Mouse (Mus musculus) forebrain, embryonic 15.5 days (tissue): ENCODE measurements around the gene Gm15056. TPM values are rescaled to one million over a fixed set of nuclear protein-coding genes. Genes with fewer than 3 reads are reported as not detected.

Experiments used
- ATAC-seq: fragments of 200-750 bp; cut with Nextera tagmentation; replicated peaks from 2 replicates; pipeline ENCODE4 v1.8.0; 2017; ENCODE audit warnings: mild to moderate bottlenecking, moderate TSS enrichment, moderate library complexity
- H3K27ac ChIP-seq: fragments of 300-500 bp; sonication (generic); replicated peaks from 2 replicates; pipeline ENCODE4 v1.5.1; 2015; ENCODE audit warnings: mild to moderate bottlenecking, inconsistent platforms
- H3K27me3 ChIP-seq: fragments of 300-500 bp; sonication (generic); 2 replicates; pipeline ENCODE4 v1.6.1; 2015; ENCODE audit warnings: inconsistent platforms
- H3K36me3 ChIP-seq: fragments of 300-500 bp; sonication (generic); 2 replicates; pipeline ENCODE4 v1.6.1; 2015; ENCODE audit warnings: mild to moderate bottlenecking, inconsistent platforms
- H3K4me1 ChIP-seq: fragments of 300-500 bp; sonication (generic); 2 replicates; pipeline ENCODE4 v1.6.1; 2015; ENCODE audit warnings: inconsistent platforms
- H3K4me2 ChIP-seq: fragments of 300-500 bp; sonication (generic); replicated peaks from 2 replicates; pipeline ENCODE4 v1.6.1; 2015; ENCODE audit warnings: mild to moderate bottlenecking, inconsistent platforms
- H3K4me3 ChIP-seq: fragments of 300-500 bp; sonication (generic); 2 replicates; pipeline ENCODE4 v1.5.1; 2015; ENCODE audit warnings: mild to moderate bottlenecking, inconsistent platforms
- H3K9ac ChIP-seq: fragments of 300-500 bp; sonication (generic); replicated peaks from 2 replicates; pipeline ENCODE4 v1.6.1; 2015; ENCODE audit warnings: mild to moderate bottlenecking, inconsistent platforms
- H3K9me3 ChIP-seq: fragments of 300-500 bp; sonication (generic); 2 replicates; pipeline ENCODE4 v1.6.1; 2016; ENCODE audit warnings: inconsistent platforms
- WGBS: fragments of 180-500 bp; shearing (Covaris S2); methylation state at CpG from one replicate; pipeline ENCODE4 v1.1.7; 2015; ENCODE audit warnings: mixed read lengths; 5-methylcytosine and 5-hydroxymethylcytosine counted together
- polyA plus RNA-seq: library from polyadenylated mRNA; unstranded; fragments of >200 nt; fragmentation: Nextera tagmentation; extraction: Ambion mirVana; gene quantifications from 2 replicates; pipeline ENCODE4 v1.2.1, GENCODE M21; 2015

Gm15056 gene
- polyA plus RNA-seq = not detected in 2 replicates

GRCm38 (mm10) chr8:20902527-20902926 lies at the start of gene Gm15056:
Gene Gm15056, minus strand, starts transcription at chr8:20902627.
- H3K4me1 ChIP-seq = no peaks in the 10 kb centered on the region
- no peak within 1 kb of the TSS for H3K27ac ChIP-seq
- H3K27me3 ChIP-seq = no peaks in the 10 kb centered on the region
- H3K4me3 ChIP-seq = no peak within 1 kb of the TSS
- ATAC-seq = no peak
- H3K9ac ChIP-seq = no peak within 1 kb of the TSS
- no peak within 1 kb of the TSS for H3K4me2 ChIP-seq
- peaks cover 9% of the 10 kb centered on the region; the same call in 1 of the 2 replicates for H3K9me3 ChIP-seq
- no peaks in the 10 kb centered on the region for H3K36me3 ChIP-seq
- WGBS = 51% methylated on average over 2 of the region's 2 CpGs

GRCm38 (mm10) chr8:20944610-20945009 lies 42.2 kb upstream of the Gm15056 start, which contains the start of gene AY761185:
Gene AY761185, minus strand, starts transcription at chr8:20944710.
- H3K4me2 ChIP-seq = no peak within 1 kb of the TSS
- peaks cover 9% of the 10 kb centered on the region for H3K9me3 ChIP-seq
- H3K9ac ChIP-seq = no peak within 1 kb of the TSS
- H3K4me1 ChIP-seq = no peaks in the 10 kb centered on the region
- H3K4me3 ChIP-seq = no peak within 1 kb of the TSS
- no peak for ATAC-seq
- no peaks in the 10 kb centered on the region for H3K27me3 ChIP-seq
- H3K27ac ChIP-seq = no peak within 1 kb of the TSS
- WGBS = 78% methylated on average over 3 of the region's 3 CpGs
- H3K36me3 ChIP-seq = no peaks in the 10 kb centered on the region

- no peak within 1 kb of the TSS for H3K27ac ChIP-seq
- H3K9ac ChIP-seq = no peak within 1 kb of the TSS
- H3K27me3 ChIP-seq = no peaks in the 10 kb centered on the region
- WGBS = 79% methylated on average over 3 of the region's 3 CpGs
- H3K4me3 ChIP-seq = no peak within 1 kb of the TSS
- H3K9me3 ChIP-seq = 0 out of 2 replicates have a peak, but pooled peaks cover 6% of the 10 kb centered on the region
- ATAC-seq = no peak
- no peak within 1 kb of the TSS for H3K4me2 ChIP-seq
- no peaks in the 10 kb centered on the region for H3K4me1 ChIP-seq
- H3K36me3 ChIP-seq = no peaks in the 10 kb centered on the region
Measured at GRCm38 (mm10) chr8:20921971-20922370, 19.5 kb upstream of the Gm15056 start, which contains the start of gene Gm6040. Gene Gm6040, minus strand, starts transcription at chr8:20922071.

GRCm38 (mm10) chr8:20912288-20912687 lies 9.9 kb upstream of the Gm15056 start:
- no peak overlapping the region for H3K27ac ChIP-seq
- H3K27me3 ChIP-seq = no peaks in the 10 kb centered on the region
- 86% methylated on average over 1 of the region's 1 CpGs for WGBS
- H3K4me1 ChIP-seq = no peaks in the 10 kb centered on the region
- peaks cover 6% of the 10 kb centered on the region; the same call in 1 of the 2 replicates for H3K9me3 ChIP-seq
- no peaks in the 10 kb centered on the region for H3K36me3 ChIP-seq
- no peak for ATAC-seq
- no peak overlapping the region for H3K4me3 ChIP-seq
- H3K4me2 ChIP-seq = no peak overlapping the region
- no peak overlapping the region for H3K9ac ChIP-seq

GRCm38 (mm10) chr8:20908256-20908655 lies 5.8 kb upstream of the Gm15056 start:
- Histone ChIP-seq H3K4me2 (no peak overlapping the region), H3K27ac (no peak overlapping the region), H3K4me1 (no peaks in the 10 kb centered on the region), H3K9me3 (peaks cover 9% of the 10 kb centered on the region; the same call in 1 of the 2 replicates), H3K9ac (no peak overlapping the region), H3K27me3 (no peaks in the 10 kb centered on the region), H3K4me3 (no peak overlapping the region), H3K36me3 (no peaks in the 10 kb centered on the region)
- no peak for ATAC-seq
- WGBS = 62% methylated on average over 2 of the region's 2 CpGs

GRCm38 (mm10) chr8:20907119-20907518 lies 4.7 kb upstream of the Gm15056 start:
- 91% methylated on average over 2 of the region's 2 CpGs for WGBS
- peaks cover 9% of the 10 kb centered on the region; the same call in 1 of the 2 replicates for H3K9me3 ChIP-seq
- H3K4me2 ChIP-seq = no peak overlapping the region
- H3K27me3 ChIP-seq = no peaks in the 10 kb centered on the region
- H3K4me3 ChIP-seq = no peak overlapping the region
- H3K27ac ChIP-seq = no peak overlapping the region
- H3K4me1 ChIP-seq = no peaks in the 10 kb centered on the region
- H3K9ac ChIP-seq = no peak overlapping the region
- no peak for ATAC-seq
- H3K36me3 ChIP-seq = no peaks in the 10 kb centered on the region

- Histone ChIP-seq H3K27ac (no peak within 1 kb of the TSS), H3K4me1 (no peaks in the 10 kb centered on the region), H3K27me3 (no peaks in the 10 kb centered on the region), H3K4me2 (no peak within 1 kb of the TSS), H3K4me3 (no peak within 1 kb of the TSS), H3K9ac (no peak within 1 kb of the TSS), H3K36me3 (no peaks in the 10 kb centered on the region), H3K9me3 (peaks cover 15% of the 10 kb centered on the region)
- ATAC-seq = no peak
- 91% methylated on average over 2 of the region's 2 CpGs for WGBS
Measured at GRCm38 (mm10) chr8:20892369-20892768, 10.1 kb downstream of the Gm15056 start, which contains the start of gene Defb33. Gene Defb33, plus strand, starts transcription at chr8:20892669.

GRCm38 (mm10) chr8:20874608-20875007 lies 27.8 kb downstream of the Gm15056 start:
- Histone ChIP-seq H3K27ac (no peak overlapping the region), H3K9me3 (peaks cover 17% of the 10 kb centered on the region), H3K4me3 (no peak overlapping the region), H3K9ac (no peak overlapping the region), H3K36me3 (no peaks in the 10 kb centered on the region), H3K4me1 (no peaks in the 10 kb centered on the region), H3K27me3 (no peaks in the 10 kb centered on the region), H3K4me2 (no peak overlapping the region)
- ATAC-seq = no peak
- WGBS = 53% methylated on average over 6 of the region's 6 CpGs

Other genes starting within 250 kb of the Gm15056 start
- gene Defb33, start 10.0 kb downstream of the Gm15056 start, polyA plus RNA-seq = not detected in 2 replicates
- gene Gm6040, start 19.4 kb upstream of the Gm15056 start, polyA plus RNA-seq = not detected in 2 replicates
- not detected in 2 replicates for gene AY761185, start 42.1 kb upstream of the Gm15056 start, polyA plus RNA-seq
- not detected in 2 replicates for gene Defa21, start 122.9 kb upstream of the Gm15056 start, polyA plus RNA-seq
- gene Defa23, start 152.4 kb upstream of the Gm15056 start, polyA plus RNA-seq = not detected in 2 replicates
- not detected in 2 replicates for gene Defa35, start 162.4 kb upstream of the Gm15056 start, polyA plus RNA-seq
- gene Defa25, start 181.8 kb upstream of the Gm15056 start, polyA plus RNA-seq = not detected in 2 replicates
- gene Gm14851, start 193.4 kb upstream of the Gm15056 start, polyA plus RNA-seq = not detected in 2 replicates
- not detected in 2 replicates for gene Defa30, start 232.0 kb upstream of the Gm15056 start, polyA plus RNA-seq